Comparison of ENCODE assay signal across 11 mouse cellular contexts in genomic region chr8:114731260-114732140, GRCm38 (mm10).
DNase-seq lines count a peak whose midpoint lies in the region; ATAC-seq and TF ChIP-seq lines count a peak whose summit lies in the region.
"Had no signal": no experiment of that assay in that cellular context is flagged by ENCODE, and none has a peak within 500 bp of the region (broad histone marks: within the 10 kb centered on the region; RNA-seq: fewer than 3 reads in every experiment).

No protein-coding gene starts in this region.

- TF ChIP-seq POLR2A in thymus, adult 2 months (IDR thresholded peaks at IDR 0.05; ENCODE audit: control insufficient read depth, extremely low read depth, insufficient read depth, low read length, poor library complexity) = no peak

- no peak overlapping the region for H3K9ac ChIP-seq in neural tube, embryonic 11.5 days (ENCODE audit: low read length)
- H3K9ac ChIP-seq in limb, embryonic 11.5 days (ENCODE audit: low read length) = no peak overlapping the region
- H3K9ac ChIP-seq: heart, embryonic 13.5 days had no signal

- H3K4me2 ChIP-seq in neural tube, embryonic 11.5 days (ENCODE audit: low read depth) = no peak overlapping the region
- H3K4me2 ChIP-seq in limb, embryonic 11.5 days (ENCODE audit: low read depth, severe bottlenecking) = peak overlapping the region; percentile 10; the same call in 1 of the 2 replicates
- H3K4me2 ChIP-seq: heart, embryonic 13.5 days had no signal

- no peak for DNase-seq in neural tube, embryonic 11.5 days (ENCODE audit: low spot score)
- no peak for DNase-seq in neural tube, embryonic 10.5 days (ENCODE audit: extremely low spot score, low spot score)
- DNase-seq in forelimb bud, embryonic 11.5 days (ENCODE audit: low read depth, low spot score) = peak; percentile 46
- no peak for DNase-seq in limb, embryonic 11.5 days (ENCODE audit: low spot score)
- no peak for DNase-seq in gastrocnemius, postnatal 36 days
- no peak for DNase-seq in right cerebral cortex, postnatal 36 days (ENCODE audit: low spot score in 2 of 2)
- DNase-seq in spleen, postnatal 10 days (ENCODE audit: low spot score in 2 of 2) = no peak
- DNase-seq in thymus, adult 2 months = no peak
- DNase-seq: liver; lung, postnatal 36 days had no signal

- peaks cover 6% of the 10 kb centered on the region for H3K4me1 ChIP-seq in neural tube, embryonic 11.5 days (ENCODE audit: control insufficient read depth, insufficient read depth, low read length)
- H3K4me1 ChIP-seq in limb, embryonic 11.5 days (ENCODE audit: control insufficient read depth, insufficient read depth, low read length) = peaks cover 5% of the 10 kb centered on the region; the same call in 1 of the 2 replicates
- no peaks in the 10 kb centered on the region for H3K4me1 ChIP-seq in thymus, adult 2 months (replicated peaks; ENCODE audit: control insufficient read depth, insufficient read depth, low read length)
- H3K4me1 ChIP-seq: heart, embryonic 13.5 days had no signal

- WGBS in neural tube, embryonic 11.5 days = 28% methylated on average over 17 of the region's 17 CpGs
- 15% methylated on average over 17 of the region's 17 CpGs for WGBS in limb, embryonic 11.5 days
- WGBS in thymus, adult 2 months = 91% methylated on average over 17 of the region's 17 CpGs

- no peak overlapping the region for H3K4me3 ChIP-seq in neural tube, embryonic 11.5 days (ENCODE audit: low read depth, low read length)
- H3K4me3 ChIP-seq in limb, embryonic 11.5 days (ENCODE audit: low read depth, low read length) = no peak overlapping the region
- H3K4me3 ChIP-seq in thymus, adult 2 months (ENCODE audit: control insufficient read depth, insufficient read depth, low read length) = no peak overlapping the region
- H3K4me3 ChIP-seq: heart, embryonic 13.5 days had no signal

- H3K27me3 ChIP-seq in neural tube, embryonic 11.5 days (ENCODE audit: control insufficient read depth, insufficient read depth, low read length) = no peaks in the 10 kb centered on the region
- no peaks in the 10 kb centered on the region for H3K27me3 ChIP-seq in limb, embryonic 11.5 days (ENCODE audit: control insufficient read depth, insufficient read depth, low read length)
- H3K27me3 ChIP-seq in thymus, adult 2 months (ENCODE audit: control insufficient read depth, insufficient read depth, low read length) = no peaks in the 10 kb centered on the region

- H3K36me3 ChIP-seq in neural tube, embryonic 11.5 days (ENCODE audit: control insufficient read depth, insufficient read depth, low read length) = no peaks in the 10 kb centered on the region
- H3K36me3 ChIP-seq in limb, embryonic 11.5 days (ENCODE audit: control insufficient read depth, insufficient read depth, low read length) = no peaks in the 10 kb centered on the region
- no peaks in the 10 kb centered on the region for H3K36me3 ChIP-seq in thymus, adult 2 months (ENCODE audit: control insufficient read depth, insufficient read depth, low read length)
- H3K36me3 ChIP-seq: heart, embryonic 13.5 days had no signal

- TF ChIP-seq CTCF in thymus, adult 2 months (IDR thresholded peaks at IDR 0.05; ENCODE audit: borderline replicate concordance, control insufficient read depth, extremely low read depth, insufficient read depth, low read length, poor library complexity) = no peak

- intact Hi-C loops in gastrocnemius, postnatal 36 days (cut with DNase I) = no loop called here

- no peaks in the 10 kb centered on the region for H3K9me3 ChIP-seq in neural tube, embryonic 11.5 days (ENCODE audit: control insufficient read depth, low read length)
- H3K9me3 ChIP-seq in limb, embryonic 11.5 days (ENCODE audit: control insufficient read depth, low read length) = no peaks in the 10 kb centered on the region
- H3K9me3 ChIP-seq: heart, embryonic 13.5 days had no signal

- no peak; the same call in 1 of the 2 replicates for ATAC-seq in neural tube, embryonic 11.5 days (ENCODE audit: insufficient read depth, low FRiP score, low TSS enrichment)
- no peak for ATAC-seq in limb, embryonic 11.5 days (ENCODE audit: insufficient number of reproducible peaks, low FRiP score, low TSS enrichment, low read depth)

- 0 out of 2 replicates have a peak overlapping the region, but pooled peaks have one; percentile 4 for H3K27ac ChIP-seq in neural tube, embryonic 11.5 days (ENCODE audit: low read depth, low read length)
- no peak overlapping the region for H3K27ac ChIP-seq in limb, embryonic 11.5 days (replicated peaks; ENCODE audit: low read depth, low read length)
- H3K27ac ChIP-seq in thymus, adult 2 months (ENCODE audit: control insufficient read depth, insufficient read depth, low read length) = no peak overlapping the region
- H3K27ac ChIP-seq: heart, embryonic 13.5 days had no signal
